Mouse (Mus musculus) megakaryocyte, embryonic 14.5 days (primary cell): ENCODE data around the gene Med26.

Experiments used
- FLI1 ChIP-seq: IDR thresholded peaks from 2 replicates; pipeline ENCODE4 v1.6.1; 2012; ENCODE audit warnings: low read length, inconsistent platforms, mixed read lengths
- GATA1 ChIP-seq: IDR thresholded peaks from 3 replicates; pipeline ENCODE4 v1.6.1; 2012; ENCODE audit warnings: mixed read lengths, low read length, inconsistent platforms, borderline replicate concordance

- TF ChIP-seq GATA1, result no peak
- no peak for TF ChIP-seq FLI1
Observed at GRCm38 (mm10) chr8:72459881-72460533, 88.1 kb downstream of the Med26 start.
